Mouse (Mus musculus): ENCODE data around the gene Tubgcp2.
A peak's percentile ranks its signal among the peaks of the same experiment; 100 is the strongest.

Tubgcp2 gene

GRCm38 (mm10) chr7:139980778-139981177 lies 55.7 kb downstream of the Tubgcp2 start:
- no peak for DNase-seq (ENCODE audit: low spot score in 2 of 2)

DNA sequence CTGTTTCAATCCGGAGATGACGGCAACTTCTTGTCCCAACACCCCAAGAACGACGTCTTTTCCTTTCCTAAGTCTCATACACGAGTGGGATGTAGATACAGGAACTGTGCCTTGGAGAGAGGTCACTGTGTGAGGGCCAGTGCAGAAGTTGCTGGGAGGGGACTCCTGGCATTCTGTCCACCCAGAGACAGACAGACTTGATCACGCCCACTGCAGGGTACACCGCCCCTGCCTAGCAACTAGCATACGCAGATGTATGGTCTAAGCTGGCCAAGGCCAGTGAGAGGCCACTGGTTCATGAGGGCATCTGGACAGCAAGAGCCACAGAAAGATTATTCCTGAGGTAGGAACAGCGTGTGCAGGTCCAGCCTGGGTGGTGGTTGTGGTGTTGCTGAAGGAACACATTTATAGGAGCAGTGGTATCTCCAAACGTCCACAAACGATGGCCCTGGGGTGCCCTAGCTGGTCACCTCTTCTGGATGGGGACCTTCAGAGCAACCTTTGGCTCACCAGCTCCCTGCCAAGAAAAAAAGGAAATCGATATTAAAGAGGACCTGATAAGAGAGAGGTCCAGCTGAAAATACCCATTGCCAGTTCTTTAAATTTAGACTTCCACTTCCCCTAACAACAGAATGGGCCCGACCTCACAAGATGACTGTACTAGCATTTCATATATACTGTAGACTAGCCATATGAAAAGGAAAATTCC lies 57.3 kb downstream of the Tubgcp2 start:
- no peak for DNase-seq (ENCODE audit: low spot score in 2 of 2)

- DNase-seq (ENCODE audit: low spot score in 2 of 2): peak; percentile 62 to 65
Measured at GRCm38 (mm10) chr7:139978278-139978892, 58.1 kb downstream of the Tubgcp2 start, which contains the start of gene 6430531B16Rik. Gene 6430531B16Rik (minus strand): TSS chr7:139978755.

DNA sequence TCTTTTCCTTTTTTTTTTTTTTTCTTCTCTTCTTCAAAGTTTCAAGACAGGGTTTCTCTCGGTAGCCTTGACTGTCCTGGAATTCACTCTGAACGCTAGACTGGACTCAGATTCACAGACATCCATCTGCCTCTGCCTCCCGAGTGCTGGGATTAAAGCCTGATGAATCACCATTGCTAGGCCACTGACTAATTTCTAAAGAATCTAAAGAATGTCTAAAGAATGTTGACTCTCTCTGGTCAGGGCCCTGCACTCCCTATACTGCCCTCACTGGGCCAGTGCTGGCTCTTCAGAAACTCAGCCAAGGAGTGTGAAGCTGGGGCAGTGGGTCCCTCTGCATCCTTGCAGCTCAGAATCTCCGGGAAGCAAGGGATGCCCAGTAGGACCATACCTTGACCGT lies 61.0 kb downstream of the Tubgcp2 start:
- no peak for DNase-seq (ENCODE audit: low spot score in 2 of 2)

GRCm38 (mm10) chr7:139974307-139974706 lies 62.2 kb downstream of the Tubgcp2 start:
- peak; percentile 49 to 56 for DNase-seq (ENCODE audit: low spot score in 2 of 2)

- DNase-seq (ENCODE audit: low spot score in 2 of 2): no peak
Measured at GRCm38 (mm10) chr7:139972923-139973331, 63.5 kb downstream of the Tubgcp2 start.

DNA sequence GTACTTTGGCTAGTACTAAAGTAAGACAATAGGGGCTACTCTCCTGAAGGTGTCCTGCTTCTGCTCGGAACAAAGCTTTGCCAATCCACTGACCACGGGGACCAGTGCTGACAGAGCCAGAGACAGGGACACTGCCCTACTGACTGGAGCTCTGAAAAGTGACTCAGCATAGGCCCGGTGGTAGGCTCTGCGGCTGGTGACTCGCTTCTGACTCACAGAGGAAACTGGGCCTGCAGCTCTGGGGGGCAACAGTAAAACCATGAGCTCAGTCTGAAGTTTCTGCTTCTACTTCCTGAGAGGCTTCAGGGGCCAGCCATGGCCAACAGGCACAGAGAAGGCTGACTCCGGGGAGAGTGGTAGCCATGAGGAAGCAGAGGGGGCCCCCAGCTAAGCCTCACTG lies 65.0 kb downstream of the Tubgcp2 start:
- no peak for DNase-seq (ENCODE audit: low spot score in 2 of 2)

GRCm38 (mm10) chr7:139970979-139971378 lies 65.5 kb downstream of the Tubgcp2 start:
- no peak for DNase-seq (ENCODE audit: low spot score in 2 of 2)

GRCm38 (mm10) chr7:139970216-139970919 lies 66.1 kb downstream of the Tubgcp2 start:
- DNase-seq (ENCODE audit: low spot score in 2 of 2): no peak

DNA sequence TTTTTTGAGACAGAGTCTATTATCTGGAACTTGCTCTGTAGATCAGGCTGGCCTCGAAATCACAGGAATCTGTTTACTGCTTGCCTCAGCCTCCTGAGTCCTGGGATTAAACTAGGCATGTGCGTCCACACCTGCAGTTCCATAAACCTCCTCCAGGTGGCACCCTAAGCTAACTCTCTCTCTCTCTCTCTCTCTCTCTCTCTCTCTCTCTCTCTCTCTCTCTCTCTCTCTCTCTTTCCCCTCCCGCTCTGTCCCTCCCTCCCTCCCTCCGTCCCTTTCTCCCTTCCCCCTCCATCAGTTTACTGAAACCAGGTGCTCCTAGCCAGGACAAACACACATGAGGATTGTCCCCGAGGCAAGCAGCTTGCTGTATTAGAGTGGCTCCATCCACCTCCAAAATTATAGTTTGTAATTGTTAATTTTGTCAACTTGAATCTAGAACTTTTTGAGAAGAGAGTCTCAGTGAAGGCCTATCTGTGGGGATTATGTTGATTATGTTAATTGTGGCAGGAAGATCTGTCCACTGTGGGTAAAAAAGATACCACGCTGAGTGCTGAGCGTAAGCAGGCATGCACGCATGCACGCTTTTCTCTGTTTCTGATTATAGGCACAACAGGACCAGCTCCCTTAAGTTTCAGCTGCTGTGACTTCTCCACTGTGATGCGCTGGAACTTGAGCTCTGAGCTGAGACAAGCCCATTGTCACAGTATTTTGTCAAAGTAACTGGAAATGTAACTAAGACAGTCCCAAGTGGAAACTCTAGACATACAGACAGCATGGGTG lies 66.9 kb downstream of the Tubgcp2 start:
- peak; percentile 61 to 63 for DNase-seq (ENCODE audit: low spot score in 2 of 2)

GRCm38 (mm10) chr7:139968428-139968827 lies 68.0 kb downstream of the Tubgcp2 start:
- DNase-seq (ENCODE audit: low spot score in 2 of 2): peak; percentile 70 to 72

GRCm38 (mm10) chr7:139967175-139967574 lies 69.3 kb downstream of the Tubgcp2 start:
- no peak for DNase-seq (ENCODE audit: low spot score in 2 of 2)

DNA sequence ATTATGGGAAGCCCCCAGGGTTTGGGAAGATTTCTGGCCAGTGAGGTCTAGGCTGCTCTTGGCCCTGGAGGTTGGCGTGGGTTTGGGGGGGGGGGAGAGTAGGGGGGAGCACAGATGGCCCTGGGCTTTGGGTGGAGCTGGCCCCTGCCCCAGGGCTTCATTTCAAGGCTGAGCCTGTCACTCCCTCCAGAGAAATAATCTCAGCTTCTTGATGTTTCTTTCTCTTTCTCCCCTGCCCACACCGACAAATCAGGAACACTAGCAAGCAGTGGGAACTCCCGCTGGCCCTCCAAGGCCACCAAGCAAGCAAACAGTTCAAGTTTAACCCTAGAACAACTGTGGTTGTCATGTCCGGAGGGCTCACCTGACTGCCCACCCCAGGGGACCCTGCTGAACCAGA lies 72.7 kb downstream of the Tubgcp2 start:
- no peak for DNase-seq (ENCODE audit: low spot score in 2 of 2)

GRCm38 (mm10) chr7:139961141-139961540 lies 75.3 kb downstream of the Tubgcp2 start:
- no peak for DNase-seq (ENCODE audit: low spot score in 2 of 2)

DNA sequence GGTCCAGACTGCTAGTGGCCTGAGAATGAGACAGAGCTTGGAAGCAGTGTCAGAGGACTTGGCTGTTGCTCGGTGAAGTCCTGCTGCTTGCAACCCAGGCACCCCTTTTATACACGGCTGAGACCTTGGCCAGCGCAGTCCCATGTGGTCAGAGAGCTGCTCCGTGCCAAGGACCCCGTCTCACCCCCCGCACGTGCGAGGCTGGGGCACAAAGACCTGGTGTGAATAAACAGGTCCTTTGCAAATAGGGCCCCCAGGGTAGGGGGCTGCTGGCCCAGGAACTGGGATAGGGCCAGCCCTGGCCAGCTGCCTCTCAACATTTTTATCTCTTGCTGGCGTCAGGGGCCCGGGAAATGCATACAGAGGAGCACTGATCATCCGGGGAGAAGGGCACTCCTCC lies 78.5 kb downstream of the Tubgcp2 start:
- DNase-seq (ENCODE audit: low spot score in 2 of 2): no peak

DNA sequence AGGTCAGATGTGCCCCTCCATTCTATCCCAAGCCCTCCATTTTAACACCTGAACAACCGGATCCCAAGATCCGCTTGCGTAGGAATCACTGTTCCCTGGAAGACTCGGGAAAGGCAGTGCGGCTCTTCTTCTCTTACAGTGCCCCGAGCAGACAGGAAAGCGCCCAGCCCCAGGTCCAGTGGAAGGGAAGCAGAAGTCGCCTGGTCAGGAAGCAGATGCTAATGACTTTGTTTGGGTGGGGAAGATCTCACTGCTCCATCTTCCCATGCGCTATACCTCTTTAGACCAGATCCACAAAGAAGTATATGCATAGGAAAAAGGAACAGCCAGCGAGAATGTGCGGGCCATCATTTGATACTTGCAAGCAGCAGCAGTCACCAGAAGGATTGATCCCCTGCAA lies 79.0 kb downstream of the Tubgcp2 start:
- no peak for DNase-seq (ENCODE audit: low spot score in 2 of 2)

GRCm38 (mm10) chr7:139956658-139957057 lies 79.8 kb downstream of the Tubgcp2 start:
- no peak for DNase-seq (ENCODE audit: low spot score in 2 of 2)

DNA sequence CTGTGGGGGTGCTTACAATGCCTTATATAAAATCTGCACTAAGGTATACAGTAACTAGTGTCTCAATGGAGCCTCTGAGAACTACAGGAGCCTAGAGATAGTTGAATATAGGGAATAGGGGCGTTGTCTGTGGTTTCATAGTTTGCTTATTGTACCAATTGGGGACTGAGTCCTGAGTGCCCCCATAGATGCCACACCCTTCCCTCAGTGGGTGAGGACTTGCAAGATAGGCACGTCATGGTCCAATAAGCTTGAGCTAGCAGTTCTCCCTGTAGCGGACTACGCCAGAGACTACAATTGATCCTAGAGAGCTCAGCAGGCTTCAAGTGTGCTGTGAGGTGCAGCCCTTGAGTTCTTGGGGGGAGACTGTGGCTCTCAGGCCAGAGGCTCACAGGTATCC lies 81.0 kb downstream of the Tubgcp2 start:
- DNase-seq (ENCODE audit: low spot score in 2 of 2): no peak

DNA sequence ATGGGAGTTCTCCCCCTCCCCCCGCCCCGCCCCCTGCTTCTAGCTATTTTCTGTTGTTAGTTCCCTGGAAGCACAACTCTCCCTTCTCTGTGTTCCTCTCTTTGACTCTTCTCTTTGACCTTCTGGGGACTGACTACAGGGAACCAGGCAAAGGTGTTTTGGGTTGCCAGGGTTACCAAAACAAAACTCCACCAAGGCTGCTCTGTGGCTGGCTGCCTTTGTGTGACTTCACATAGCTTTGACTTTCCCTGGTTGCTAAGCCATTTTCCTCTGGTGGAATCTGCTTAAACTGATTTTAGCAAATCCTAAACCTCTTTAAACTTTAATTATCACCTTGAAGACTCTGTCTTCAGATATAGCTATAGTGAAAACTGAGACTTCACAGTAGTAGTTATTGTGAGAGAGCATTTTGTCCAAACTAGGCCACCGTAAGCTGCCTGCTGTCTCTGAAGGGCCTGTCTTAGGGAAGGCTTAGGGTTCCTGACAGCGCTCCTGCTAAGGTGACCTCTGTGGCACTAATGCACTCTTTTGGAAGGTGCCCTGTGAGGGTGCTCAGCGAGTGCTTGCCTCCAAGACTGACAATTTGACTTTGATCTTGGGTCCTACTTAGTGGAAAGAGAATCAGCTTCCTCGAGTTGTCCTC lies 84.4 kb downstream of the Tubgcp2 start:
- DNase-seq (ENCODE audit: low spot score in 2 of 2): no peak

- peak in 1 of 2 experiments; percentile 22 for DNase-seq (ENCODE audit: low spot score in 2 of 2)
Measured at GRCm38 (mm10) chr7:139951079-139951478, 85.4 kb downstream of the Tubgcp2 start.

DNA sequence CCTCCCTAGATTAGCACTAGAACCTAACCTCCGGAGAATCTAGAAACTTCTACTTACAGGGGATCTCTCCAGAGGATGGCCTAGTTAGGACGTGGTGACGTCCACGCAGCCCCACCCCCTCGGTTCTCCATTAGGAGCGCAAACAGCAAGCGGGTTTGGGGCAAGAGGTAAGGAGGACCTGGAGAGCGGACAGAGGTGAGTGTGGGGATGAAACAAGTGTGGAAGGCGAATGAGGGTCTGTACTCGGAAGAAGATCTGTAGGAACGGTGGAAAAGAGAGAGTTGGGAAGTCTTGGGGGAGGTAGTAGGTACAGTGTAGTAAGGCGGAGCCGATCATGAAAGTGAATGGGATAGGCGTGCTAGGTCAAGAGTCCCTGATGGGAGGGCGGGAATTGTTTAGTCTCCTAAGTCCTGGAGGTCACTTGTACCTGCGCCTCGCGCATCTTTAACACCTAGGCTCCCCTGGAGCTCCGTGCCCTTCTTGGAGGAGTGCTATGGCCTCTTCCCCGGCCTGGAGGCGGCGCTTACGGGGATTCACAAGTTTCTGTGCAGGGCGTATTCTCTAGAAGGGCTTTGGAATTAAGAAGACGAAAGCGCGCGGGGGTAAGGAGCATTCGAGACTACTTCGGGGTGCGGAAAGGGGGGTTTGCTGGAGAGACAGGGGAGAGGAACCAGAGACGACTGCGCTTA lies 86.0 kb downstream of the Tubgcp2 start:
- peak; percentile 38 to 46 for DNase-seq (ENCODE audit: low spot score in 2 of 2)

Data from spleen, postnatal 36 days (tissue).